Mouse (Mus musculus): ENCODE results near the gene Ints6l. TPM values are rescaled to one million over a fixed set of nuclear protein-coding genes. Genes with fewer than 3 reads are reported as not detected.
"Not testable (repeated sequence)": the region's sequence is repeated elsewhere in the genome, so short reads cannot be mapped to it uniquely, and the experiment has no call there.

Gene Ints6l
- total RNA-seq, 4 experiments from 2014 or later: 30.0 to 49.3 (median 38.8) TPM

DNA sequence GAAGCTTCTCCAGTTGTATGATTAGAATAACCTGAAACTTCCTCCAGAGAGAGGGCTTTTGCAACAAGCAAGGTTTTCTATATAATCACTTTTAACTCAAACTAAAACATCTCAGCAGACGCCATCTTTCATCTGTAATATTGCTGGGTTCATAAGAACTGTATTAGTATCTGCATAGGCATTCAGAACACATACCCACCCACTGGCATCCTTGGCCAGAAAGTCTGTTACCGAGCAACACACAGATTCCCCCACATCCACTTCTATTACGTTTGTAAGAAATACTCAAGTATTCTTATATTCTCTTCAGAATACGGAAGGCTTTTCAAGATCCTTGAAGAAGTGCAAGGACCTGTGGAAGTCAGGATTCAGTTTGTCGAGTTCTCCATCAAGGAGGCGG is 69.8 kb downstream of the Ints6l start, which contains the start of gene Gm10477:
TSS of gene Gm10477 (plus strand) at position 301 of the 400 bp plus-strand sequence.
- DNase-seq (ENCODE audit: low spot score in 2 of 2): not testable (repeated sequence)

DNA sequence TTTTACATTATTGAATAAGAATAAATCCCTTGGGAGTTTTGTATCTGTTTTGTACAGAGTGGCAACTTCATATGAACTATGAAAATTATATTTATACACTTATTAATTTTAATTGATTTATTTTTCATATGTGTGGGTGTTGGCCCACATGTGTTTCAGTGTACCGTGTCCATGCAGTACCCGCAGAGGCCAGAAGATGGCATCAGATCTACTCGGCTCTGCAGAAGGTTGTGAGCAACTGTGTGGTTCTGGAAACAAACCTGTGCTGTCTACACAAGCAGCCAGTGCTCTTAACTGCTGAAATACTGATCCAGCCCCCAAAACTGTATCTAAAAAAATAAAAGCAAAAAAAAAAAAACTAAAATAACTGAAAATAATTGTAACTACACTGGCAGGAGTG is 76.6 kb downstream of the Ints6l start:
- peak; percentile 28 to 65 for DNase-seq (ENCODE audit: low spot score in 2 of 2)

DNA sequence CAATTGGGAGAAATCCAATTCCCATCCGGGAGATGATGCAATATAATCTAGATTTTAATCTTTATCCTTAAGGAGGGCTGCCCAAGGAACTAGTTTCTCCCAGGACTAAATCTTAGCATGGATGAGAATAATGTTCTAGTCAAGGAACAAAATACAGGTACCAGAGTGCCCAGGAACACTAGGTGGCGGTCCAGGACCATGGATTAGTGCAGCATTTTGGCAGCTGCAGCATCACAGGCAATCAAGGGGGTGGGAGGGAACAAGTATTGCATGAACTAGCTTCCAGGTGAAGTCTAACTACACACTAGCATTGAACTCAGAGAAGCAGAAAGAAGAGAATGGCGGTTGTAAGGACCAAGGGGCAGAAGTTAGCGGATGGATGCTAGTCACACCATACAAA is 82.5 kb downstream of the Ints6l start:
- peak in 1 of 2 experiments; percentile 3 for DNase-seq (ENCODE audit: low spot score in 2 of 2)

DNA sequence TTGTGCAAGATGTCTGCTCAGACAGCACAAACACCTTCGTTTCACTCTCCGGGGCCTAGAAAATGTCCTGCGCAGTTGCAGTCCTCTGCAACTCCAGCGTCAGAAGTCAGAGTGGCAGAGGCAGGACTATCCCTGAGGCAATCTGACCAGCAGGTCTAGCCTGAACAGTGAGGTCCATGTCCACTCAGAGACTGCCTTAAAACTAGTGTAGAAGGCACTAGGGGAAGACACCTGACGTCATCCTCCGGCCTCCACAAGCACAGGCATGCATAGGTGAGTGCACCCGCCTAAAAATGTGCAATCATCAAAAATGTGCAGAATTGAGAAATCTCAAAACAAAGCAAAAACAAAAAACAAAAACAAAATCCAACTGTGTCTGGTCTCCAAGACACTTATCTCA is 94.8 kb downstream of the Ints6l start, which contains the start of gene Gm648:
TSS of gene Gm648 (minus strand) at position 101 of the 400 bp plus-strand sequence.
- no peak for DNase-seq (ENCODE audit: low spot score in 2 of 2)

DNA sequence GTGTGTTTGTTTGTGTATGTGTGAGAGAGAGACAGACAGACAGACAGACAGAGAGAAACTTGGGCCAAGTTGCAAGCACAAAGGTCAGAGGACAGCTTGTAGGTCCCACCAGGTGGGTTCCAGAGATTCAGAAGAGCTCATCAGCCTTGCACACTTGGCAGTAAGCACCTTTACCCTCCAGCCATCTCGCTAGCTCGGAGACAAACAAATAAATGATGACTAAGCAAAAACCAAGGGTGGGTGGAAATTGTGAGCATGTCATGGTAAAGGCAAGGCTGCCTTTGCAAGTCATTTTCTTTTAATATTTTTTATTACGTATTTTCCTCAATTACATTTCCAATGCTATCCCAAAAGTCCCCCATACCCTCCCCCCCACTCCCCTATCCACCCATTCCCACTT is 98.9 kb downstream of the Ints6l start:
- DNase-seq (ENCODE audit: low spot score in 2 of 2): no peak

Other genes with a start within 250 kb of the Ints6l start
- not detected for gene Gm773, start 242.0 kb upstream of the Ints6l start, total RNA-seq (2022)
- gene Zfp449, start 108.5 kb upstream of the Ints6l start, total RNA-seq (2022): 1 to 10 TPM; 3.5 to 5.4 (median 4.8) TPM
- gene Smim10l2a, start 80.3 kb upstream of the Ints6l start, total RNA-seq (2022): 10 to 100 TPM; 14.7 to 20.9 (median 17.6) TPM
- gene Gm2174, start 6.9 kb upstream of the Ints6l start, total RNA-seq (2022): not detected
- not detected for gene Gm10477, start 69.9 kb downstream of the Ints6l start, total RNA-seq (2022)
- gene Gm648, start 94.7 kb downstream of the Ints6l start, total RNA-seq (2022): not detected
- 10 to 100 TPM; 22.7 to 26.4 (median 24.6) TPM for gene Mmgt1, start 143.2 kb downstream of the Ints6l start, total RNA-seq (2022)
- gene Slc9a6, start 154.9 kb downstream of the Ints6l start, total RNA-seq (2022): 100 to 1,000 TPM in 3 of 4 experiments, 10 to 100 TPM in 1; 99.2 to 107 (median 104) TPM